Mouse (Mus musculus) kidney, postnatal 4 days (tissue): ENCODE data around the gene Cdc20b.
A peak's percentile ranks its signal among the peaks of the same experiment; 100 is the strongest.
"Not testable (repeated sequence)": the region's sequence is repeated elsewhere in the genome, so short reads cannot be mapped to it uniquely, and the experiment has no call there.

Source experiments
- DNase-seq, 2 experiments: peaks; one replicate each; pipeline ENCODE4 v3.0.0; 2021; ENCODE audit warnings: mixed read lengths in 2 of 2

The Cdc20b gene

DNA sequence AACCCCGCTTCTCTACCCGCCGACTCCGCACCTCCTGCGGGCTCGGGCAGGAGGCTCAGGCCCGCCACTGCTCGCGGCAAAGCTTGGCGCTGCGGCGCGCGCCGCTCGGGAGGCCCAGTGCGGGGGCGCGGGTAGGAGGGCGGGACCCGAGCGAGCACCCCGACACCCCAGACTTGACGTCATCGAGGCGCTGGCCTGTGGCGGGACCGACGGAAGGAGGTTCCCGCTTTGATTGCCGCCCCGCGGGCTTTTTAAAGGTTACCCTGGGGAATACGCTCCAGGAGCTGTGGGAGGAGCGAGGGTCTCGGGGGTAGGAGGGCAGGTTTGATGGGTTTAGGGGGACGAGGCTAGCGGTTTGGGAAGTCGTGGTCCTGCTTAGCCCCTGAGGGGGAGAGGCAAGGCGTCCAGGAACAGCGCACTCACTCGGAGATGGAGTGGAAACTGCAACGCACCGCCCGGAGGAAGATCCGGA lies at the start of gene Cdc20b:
TSS of gene Cdc20b (plus strand) at position 162 of the 472 bp plus-strand sequence.
- peak; percentile 57 to 70 for DNase-seq

DNA sequence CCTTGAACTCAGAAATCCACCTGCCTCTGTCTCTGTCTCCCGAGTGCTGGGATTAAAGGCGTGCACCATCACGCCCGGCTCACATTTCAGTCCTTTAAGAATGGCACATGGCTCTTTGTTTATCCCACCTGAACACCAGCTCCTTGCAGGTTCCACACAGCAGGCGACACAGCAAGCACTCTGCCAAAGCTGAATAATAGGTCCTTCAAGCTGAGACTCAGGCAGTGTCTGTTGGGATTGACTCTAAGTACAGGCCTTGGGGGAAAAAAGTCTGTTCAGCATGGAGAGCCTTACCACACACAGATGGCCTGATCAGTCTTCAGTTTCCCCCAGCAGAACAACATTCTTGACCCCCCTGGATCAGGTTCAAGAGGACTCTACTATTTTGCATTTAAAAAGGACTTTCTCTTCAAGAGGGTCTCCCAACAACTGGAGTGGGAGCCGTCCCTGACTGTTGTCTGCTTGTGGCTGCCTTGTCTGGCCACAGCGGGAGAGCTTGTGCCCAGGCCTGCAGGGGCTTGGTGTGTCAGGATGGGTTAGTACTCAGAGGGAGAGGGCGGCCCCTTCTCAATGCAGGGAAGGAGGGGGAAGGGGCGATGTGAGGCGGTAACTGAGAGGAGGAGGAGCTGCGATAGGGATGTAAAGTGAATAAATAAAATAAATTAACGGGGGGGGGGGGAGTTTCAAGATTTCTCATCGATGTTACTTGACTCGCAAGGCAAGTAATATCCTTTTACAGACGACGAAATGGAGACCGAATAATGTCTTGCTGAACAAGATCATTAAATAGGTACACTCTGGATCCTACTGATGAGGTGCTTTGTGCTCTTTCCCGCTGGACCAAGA lies 49.1 kb upstream of the Cdc20b start:
- DNase-seq, result peak in 1 of 2 experiments; percentile 6

DNA sequence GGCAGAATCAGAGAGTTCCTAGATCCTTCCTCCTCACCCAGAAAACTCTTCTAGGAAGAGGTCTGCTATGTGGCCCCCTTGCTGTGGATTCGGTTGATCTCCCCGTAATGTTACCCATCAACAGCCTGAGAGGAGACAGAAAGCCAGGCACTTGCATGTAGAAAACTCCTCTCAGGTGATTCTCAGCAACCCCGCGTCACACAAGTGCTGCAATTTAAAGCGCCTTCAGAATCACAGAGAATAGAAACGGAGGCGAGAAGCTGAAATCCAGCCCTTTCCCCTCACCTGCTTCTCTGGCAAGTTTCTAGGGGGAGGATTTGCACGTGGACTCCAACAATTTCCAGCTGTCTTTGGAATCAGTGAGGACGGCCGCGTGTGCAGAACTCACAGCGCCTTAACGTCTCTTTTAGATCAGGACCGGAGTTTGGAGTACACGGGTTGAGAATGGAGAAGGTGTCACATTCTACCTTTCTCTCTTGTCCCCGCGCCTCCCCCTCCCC lies 48.4 kb upstream of the Cdc20b start:
- peak in 1 of 2 experiments; percentile 7 for DNase-seq

DNA sequence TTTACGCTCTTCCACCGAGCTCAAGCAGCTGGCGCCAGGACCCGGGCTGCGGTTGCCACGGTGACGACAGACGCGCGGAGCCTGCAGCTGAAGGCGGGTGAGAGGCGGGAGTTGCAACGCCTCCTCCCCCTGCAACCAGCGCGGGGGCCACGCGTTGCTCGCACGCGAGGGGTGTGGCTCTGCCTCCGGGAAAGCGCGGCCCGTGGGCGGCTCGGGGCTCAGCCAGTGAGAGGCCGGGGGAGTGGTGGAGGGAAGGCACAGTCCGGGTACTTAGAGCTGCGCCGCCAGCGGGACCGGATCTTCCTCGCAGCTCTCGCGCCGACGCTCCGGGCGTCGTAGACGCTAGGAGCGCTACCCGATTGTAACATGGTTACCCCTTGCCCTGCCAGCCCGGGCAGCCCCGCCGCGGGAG lies 47.4 kb upstream of the Cdc20b start, which contains the start of gene Ccno:
TSS of gene Ccno (plus strand) at position 271 of the 412 bp plus-strand sequence.
- peak; percentile 93 to 96 for DNase-seq

DNA sequence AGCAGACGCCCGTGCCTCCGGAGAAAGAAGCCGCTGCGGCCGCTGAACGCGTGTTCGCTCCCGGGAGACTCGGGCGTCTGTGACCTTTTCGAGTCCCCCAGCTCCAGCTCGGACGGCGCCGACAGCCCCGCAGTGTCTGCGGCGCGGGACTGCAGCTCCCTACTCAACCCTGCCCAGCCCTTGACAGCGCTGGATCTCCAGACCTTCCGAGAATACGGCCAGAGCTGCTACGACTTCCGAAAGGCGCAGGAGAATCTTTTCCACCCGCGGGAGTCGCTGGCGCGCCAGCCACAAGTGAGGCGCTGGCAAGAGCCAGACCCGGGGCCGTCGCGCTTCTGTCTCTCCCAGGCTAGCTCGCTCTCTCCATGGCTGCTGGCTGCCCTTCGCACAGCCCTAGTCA lies 46.9 kb upstream of the Cdc20b start:
- DNase-seq, result peak; percentile 51 to 65

DNA sequence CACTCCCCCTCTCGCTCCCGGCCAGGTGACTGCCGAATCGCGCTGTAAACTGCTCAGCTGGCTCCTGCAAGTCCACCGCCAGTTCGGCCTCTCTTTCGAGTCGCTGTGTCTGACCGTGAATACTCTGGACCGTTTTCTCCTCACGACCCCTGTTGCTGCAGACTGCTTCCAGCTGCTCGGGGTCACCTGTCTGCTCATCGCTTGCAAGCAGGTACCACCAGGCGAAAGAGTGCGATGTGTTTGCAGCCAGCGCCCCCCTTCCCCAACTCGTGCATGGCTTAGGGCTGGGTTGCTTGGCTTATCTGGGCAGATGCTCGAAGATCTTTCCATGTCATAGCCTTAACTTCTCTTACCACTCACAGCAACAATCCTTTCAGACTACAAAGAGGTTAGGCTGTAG lies 46.0 kb upstream of the Cdc20b start:
- peak; percentile 29 to 40 for DNase-seq

DNA sequence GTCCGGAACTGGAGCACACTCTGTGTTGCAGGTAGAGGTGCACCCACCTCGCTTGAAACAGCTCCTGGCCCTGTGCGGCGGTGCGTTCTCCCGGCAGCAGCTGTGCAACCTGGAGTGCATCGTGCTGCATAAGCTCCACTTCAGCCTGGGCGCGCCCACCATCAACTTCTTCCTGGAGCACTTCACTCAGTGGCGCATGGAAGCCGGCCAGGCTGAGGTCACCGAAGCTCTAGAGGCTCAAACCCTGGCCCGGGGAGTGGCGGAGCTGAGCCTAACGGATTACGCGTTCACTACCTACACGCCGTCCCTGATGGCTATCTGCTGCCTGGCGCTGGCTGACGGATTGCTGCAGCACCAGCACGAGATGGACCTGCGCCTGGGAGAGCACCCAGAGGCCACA lies 45.4 kb upstream of the Cdc20b start:
- DNase-seq, result peak; percentile 35 to 53

DNA sequence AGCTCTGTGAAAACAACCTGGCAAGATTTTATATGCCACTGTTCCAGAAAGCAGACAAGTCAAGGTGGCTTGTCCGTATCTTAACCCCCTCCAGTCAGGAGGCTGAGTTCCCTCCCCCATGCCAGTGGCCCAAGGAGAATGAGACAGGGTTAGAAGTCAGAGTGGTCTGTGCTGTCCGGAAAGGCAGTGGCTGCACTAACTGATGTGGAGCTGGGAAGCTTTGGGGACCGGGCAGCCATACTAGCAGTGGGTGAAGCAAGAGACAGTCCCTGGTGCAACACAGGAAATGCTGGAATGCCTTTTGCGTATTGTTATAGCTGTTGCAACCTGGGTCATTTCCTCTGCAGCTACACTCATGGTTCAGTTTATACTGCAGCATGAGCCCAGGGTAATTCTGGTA lies 44.6 kb upstream of the Cdc20b start:
- DNase-seq, result peak in 1 of 2 experiments; percentile 22

DNA sequence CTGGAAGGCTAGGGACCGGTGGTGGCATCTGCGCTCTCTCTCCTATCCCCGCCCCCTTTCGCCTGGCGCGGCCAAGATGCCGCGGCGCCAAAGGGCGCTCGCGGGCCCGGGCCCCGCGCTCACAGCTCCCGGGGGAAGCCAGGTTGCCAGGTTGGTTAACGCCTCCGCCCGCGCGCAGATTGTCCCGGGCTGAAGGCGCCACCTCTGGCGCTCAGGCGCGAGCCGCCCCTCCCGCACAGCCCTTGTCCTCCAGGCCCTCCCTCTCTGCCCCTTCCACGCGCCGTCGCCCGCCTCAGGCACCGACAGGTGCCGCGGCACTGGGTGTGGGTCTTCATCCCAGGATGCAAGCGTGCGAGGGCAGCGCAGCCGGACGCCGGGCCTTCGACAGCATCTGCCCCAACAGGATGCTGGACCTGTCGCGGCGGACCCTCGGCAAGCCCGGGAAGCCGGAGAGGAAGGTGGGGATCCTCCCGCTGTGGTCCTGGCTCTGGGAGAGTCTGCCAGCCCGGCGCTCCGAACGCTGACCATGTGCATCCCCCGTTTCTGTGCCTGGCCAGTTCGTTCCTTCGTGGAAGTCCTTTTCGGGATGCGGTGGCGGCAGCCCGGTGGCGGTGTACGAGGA lies 41.3 kb upstream of the Cdc20b start, which contains the start of gene Mcidas:
TSS of gene Mcidas (plus strand) at position 315 of the 622 bp plus-strand sequence.
- DNase-seq, result peak; percentile 34 to 53

DNA sequence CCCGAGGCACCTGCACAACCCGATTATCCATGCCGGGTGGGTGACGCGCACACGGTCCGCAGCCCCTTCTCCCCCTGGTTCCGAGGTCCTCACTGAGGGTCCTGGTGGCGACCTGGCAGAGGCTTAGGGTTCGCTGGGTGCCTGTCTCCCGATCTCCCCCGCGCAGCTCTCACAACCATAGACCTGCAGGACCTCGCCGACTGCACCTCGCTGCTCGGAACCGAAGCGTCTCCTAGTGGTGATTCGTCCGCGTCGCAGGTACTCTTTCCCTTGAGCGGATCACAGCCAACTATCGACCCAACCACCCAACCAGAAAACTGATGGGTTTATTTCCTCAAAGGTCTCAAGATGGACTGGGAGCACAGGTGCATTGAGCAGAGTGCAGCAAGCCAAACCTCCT lies 40.7 kb upstream of the Cdc20b start:
- peak; percentile 73 to 80 for DNase-seq

DNA sequence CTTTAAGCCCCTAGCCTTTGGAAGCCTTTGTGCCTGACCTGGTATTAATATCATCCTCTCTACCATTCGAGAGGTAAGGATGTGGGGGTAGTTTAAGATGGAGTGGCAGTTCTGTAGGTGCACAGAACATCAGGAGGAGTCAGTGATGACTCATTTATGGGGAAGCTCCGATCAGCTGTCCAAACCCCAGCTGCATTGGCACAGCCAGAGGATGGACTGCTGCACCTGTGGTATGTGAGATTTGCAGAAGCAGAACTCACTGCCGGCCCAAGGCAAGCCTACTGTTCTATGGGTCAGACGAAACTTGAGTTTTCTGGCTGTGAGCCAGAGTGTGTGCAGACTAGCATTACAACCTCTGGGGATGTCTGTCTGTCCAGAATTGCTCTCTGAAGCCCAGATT lies 38.5 kb upstream of the Cdc20b start:
- no peak for DNase-seq

DNA sequence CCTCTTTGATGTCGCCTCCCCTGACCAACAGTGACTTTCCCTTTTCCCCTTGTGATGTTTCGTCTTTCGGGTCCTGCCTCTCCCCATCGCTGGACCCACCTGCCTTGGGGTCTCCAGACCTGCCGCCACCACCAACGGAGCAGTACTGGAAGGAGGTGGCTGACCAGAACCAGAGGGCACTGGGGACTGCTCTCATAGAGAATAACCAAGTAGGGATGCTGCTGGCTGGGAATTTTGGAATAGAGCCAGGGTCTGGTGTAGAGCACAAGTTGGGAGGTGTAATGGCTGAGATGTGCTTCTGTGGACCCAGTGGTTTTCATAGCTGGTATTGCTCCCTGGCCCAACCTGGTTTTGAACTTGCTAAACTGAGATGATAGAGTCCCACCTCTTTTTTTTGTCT lies 37.5 kb upstream of the Cdc20b start:
- DNase-seq, result no peak

DNA sequence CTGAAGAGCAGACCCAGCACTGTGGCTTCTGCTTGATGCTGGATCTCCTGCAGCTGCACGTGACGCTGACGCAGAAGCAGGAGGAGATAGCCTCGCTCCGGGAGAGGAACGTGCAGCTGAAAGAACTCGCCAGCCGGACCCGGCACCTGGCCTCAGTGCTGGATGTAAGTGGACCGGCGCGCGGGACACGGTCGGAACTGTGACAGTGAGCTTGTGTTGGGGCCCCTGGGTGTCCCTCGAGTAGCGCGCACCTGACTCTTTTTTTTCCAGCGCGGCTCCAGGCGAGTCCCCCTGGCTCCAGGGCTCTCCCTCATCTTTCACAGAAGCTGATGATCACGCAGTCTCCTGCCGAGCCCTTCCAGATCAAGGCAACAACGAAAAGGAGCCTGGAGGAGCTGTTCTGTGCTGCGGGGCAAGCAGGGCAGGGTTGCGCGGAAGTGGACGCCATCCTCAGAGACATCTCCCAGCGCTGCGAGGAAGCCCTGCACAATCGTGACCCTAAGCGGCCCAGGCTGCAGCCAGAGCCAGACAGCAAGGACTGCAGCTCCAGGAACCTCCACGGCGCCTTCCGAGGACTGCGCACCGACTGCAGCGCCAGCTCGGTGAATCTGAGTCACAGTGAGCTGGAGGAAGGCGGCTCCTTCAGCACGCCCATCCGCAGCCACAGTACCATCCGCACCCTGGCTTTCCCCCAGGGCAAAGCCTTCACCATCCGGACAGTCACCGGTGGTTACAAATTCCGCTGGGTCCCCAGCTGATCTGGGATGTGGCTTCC lies 36.3 kb upstream of the Cdc20b start:
- DNase-seq, result peak; percentile 39 to 45

DNA sequence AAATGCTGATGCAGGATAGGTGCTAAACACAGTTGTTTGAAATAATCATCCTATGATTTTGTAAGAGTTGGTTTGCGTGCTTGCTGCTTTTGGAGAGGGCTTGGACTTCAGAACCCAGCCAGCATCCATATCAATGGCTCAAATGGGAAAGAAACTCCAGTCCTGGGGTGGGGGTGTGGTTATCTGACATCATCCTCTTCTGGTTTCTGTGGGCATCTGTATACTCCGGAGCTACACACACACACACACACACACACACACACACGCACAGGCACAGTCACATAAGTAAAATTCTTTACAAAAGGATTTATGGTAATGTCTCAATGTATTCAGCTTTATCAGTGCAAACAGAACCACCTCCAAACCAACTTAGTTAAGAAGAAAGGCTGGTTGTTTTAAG lies 34.8 kb upstream of the Cdc20b start:
- DNase-seq, result no peak

DNA sequence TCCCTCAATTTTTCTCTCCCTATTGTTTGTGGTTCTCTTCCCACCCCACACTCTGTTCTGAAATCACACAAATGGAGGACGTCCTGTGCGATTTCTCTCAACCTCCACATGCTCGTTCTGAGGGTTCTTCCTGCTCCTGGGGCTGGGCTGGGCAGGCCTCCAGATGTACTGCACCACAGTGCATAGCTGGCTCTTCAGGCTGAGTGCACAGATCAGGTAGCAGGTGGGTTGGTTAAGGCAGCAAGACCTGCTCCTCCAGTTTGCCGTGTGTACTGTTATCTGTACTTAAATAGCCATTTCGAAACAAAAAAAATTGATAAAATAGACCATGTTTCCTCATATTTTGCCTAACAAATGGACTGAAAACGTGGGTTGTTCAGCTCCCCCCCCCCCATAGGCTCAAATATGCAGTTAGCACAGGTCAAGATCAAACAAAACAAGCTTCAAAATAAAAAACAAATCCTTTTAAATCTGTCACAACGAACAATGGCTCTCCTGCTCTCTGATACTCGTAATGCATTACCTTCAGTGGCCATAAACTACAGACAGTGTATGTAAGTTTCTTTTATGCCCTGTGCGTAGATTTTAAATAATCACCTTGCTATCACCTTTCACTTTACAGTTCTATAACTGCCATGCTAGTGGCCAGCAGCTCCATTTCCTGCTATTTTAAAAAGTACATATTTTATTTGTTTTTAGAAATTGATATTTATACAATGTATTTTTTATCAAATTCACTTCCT lies 34.2 kb upstream of the Cdc20b start:
- DNase-seq, result peak in 1 of 2 experiments; percentile 27

DNA sequence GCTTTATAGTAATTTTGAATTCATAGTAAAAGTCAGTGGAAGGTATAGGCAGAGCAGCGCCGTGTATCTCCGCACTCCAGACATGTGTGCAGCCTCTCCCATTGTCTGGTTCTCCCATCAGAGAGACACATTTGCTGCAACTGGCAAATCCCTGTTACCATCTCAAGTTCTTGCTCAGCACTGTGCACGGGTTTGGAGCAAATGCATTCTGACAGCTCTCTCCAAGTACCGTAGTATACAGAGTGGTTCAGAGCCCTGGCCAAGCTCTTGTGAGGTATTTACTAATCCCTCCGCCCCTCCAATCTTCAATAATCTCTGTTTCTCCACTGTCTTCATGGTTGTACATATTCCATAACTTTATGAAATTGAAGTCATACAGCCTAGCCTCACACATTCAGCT lies 22.2 kb upstream of the Cdc20b start:
- DNase-seq, result no peak

DNA sequence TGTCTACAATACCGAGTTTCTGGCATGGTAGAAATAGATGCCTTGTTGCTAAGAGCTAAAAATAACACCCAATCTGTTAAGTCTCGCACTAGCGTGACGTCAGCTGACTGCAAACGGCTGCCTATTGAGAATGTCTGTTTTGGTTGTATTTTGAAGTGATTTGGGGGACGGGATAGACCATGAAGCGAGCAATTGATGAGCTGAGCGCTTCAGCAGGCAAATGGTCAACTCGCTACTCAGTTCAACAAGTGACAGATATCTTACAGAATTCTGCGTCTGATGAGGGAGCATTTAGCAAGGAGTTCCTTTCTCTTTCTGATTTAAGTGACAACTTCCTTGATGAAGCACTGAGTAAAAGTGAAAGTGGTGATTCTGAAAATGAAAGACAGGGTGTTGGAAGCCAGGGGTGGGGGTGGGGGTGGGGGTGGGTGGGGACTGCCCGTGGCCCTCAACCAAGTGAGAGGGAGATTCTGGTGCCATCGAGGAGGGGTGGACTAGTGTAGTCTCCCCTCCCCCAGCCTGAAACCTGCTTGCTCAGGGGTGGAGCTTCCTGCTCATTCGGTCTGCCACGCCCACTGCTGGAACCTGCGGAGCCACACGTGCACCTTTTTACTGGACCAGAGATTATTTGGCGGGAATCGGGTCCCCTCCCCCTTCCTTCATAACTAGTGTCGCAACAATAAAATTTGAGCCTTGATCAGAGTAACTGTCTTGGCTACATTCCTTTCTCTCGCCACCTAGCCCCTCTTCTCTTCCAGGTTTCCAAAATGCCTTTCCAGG lies 21.5 kb upstream of the Cdc20b start:
- not testable (repeated sequence) for DNase-seq

DNA sequence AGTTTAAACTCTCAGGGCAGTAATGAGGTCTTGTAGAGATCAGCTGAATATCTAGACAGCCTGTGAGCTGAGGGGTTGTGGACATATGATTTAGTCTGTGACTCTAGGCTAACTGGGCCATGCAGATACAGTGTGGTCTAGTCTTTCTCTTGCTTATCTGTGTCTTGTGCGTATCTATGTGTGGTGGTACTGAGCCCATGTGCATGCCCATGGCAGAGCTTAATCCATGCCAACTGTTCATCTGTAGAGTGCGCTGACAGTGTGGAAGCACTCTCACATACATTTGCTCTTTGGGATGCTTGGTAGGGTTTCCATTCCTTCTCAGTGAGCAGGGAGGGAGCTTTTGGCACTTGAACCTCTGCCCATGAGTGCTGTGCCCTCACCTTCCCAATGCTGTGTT lies 13.4 kb upstream of the Cdc20b start:
- DNase-seq, result no peak

DNA sequence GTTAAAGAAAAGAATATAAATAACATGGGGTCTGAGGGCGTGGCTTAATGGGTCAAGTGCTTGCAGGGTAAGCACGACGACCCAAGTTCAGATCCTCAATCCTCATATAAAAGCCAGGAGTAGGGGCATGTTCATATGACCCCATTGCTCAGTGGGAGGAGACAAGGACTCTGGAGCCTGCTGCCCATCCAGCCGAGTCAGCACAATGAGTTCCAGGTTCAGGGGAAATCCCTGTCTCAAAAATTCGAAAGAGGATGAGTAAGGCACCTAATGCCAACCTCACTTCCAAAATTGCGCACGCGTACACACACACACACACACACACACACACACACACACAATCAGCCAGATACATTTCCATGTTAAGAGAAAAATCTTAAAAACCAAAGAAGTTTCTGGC lies 12.4 kb upstream of the Cdc20b start:
- DNase-seq, result no peak

DNA sequence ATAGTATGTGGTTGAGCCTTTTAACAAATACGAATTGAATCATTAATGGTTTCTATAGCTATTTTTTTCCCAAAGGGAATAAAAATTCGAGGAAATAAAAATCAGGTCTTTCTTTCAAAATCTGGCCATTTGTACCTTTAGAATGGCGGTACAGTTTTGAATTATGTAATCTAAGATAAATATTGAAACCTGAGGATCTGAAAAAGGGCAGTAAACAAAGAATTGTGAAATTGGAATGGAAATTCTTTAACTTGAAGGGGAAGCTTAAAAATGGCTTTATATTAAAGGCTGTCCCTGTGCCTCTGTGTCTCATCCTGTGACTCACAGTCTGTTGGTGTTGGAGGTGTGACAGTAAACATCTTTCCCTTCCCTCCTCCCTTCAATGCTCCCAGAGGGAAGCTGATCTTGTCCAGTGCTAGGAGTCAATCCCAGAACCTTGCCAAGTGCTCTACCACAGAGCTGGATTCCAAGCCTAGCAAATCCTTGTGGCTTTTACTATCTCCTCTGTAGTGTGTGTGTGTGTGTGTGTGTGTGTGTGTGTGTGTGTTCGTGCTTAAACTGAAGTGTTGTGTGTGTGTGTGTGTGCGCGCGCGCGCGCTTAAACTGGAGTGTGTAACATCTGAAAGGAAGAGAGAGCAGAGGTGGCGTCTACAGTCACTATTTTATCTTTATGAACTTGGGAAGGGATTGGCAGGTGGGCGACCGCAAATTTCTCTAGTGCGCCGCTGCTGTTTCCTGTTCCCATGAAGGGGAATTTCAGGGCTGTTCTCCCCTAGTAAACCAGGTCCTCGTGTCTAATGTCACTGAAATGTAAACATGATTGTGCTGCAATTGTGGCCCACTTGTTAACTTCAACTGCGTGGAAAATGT lies 11.4 kb upstream of the Cdc20b start:
- no peak for DNase-seq
